Mouse (Mus musculus) limb, embryonic 12.5 days (tissue): ENCODE measurements at regions not wholly inside any gene's neighbourhood (a gene's known extent, or its start where the extent isn't known, plus 50 kb on each side); places are given as distances from the start of the nearest gene placed in this dataset.
A peak's percentile ranks its signal among the peaks of the same experiment; 100 is the strongest.

ENCODE experiments used
- ATAC-seq: fragments of 200-750 bp; cut with Nextera tagmentation; 2 replicates; pipeline ENCODE4 v1.8.0; 2017; ENCODE audit warnings: low read depth, moderate TSS enrichment; ENCODE audit not compliant: insufficient number of reproducible peaks, insufficient read depth, low FRiP score, low TSS enrichment
- H3K27ac ChIP-seq: fragments of 300-500 bp; sonication (generic); 2 replicates; pipeline ENCODE4 v1.5.1; 2016; ENCODE audit warnings: mild to moderate bottlenecking, moderate library complexity
- H3K27me3 ChIP-seq: fragments of 300-500 bp; sonication (generic); 2 replicates; pipeline ENCODE4 v1.6.1; 2016; ENCODE audit warnings: mild to moderate bottlenecking, moderate library complexity
- H3K36me3 ChIP-seq: fragments of 300-500 bp; sonication (generic); 2 replicates; pipeline ENCODE4 v1.6.1; 2016; ENCODE audit warnings: mild to moderate bottlenecking, moderate library complexity
- H3K4me1 ChIP-seq: fragments of 300-500 bp; sonication (generic); replicated peaks from 2 replicates; pipeline ENCODE4 v1.6.1; 2016
- H3K4me2 ChIP-seq: fragments of 300-500 bp; sonication (generic); 2 replicates; pipeline ENCODE4 v1.6.1; 2016; ENCODE audit warnings: mild to moderate bottlenecking, moderate library complexity
- H3K4me3 ChIP-seq: fragments of 300-500 bp; sonication (generic); replicated peaks from 2 replicates; pipeline ENCODE4 v1.5.1; 2016; ENCODE audit warnings: mild to moderate bottlenecking
- H3K9ac ChIP-seq: fragments of 300-500 bp; sonication (generic); replicated peaks from 2 replicates; pipeline ENCODE4 v1.6.1; 2016; ENCODE audit warnings: mild to moderate bottlenecking, moderate library complexity
- H3K9me3 ChIP-seq: fragments of 300-500 bp; sonication (generic); 2 replicates; pipeline ENCODE4 v1.6.1; 2016; ENCODE audit warnings: mild to moderate bottlenecking, moderate library complexity
- WGBS: fragments of 180-500 bp; shearing (Covaris S2); methylation state at CpG from one replicate; pipeline ENCODE4 v1.1.7; 2016; 5-methylcytosine and 5-hydroxymethylcytosine counted together

DNA sequence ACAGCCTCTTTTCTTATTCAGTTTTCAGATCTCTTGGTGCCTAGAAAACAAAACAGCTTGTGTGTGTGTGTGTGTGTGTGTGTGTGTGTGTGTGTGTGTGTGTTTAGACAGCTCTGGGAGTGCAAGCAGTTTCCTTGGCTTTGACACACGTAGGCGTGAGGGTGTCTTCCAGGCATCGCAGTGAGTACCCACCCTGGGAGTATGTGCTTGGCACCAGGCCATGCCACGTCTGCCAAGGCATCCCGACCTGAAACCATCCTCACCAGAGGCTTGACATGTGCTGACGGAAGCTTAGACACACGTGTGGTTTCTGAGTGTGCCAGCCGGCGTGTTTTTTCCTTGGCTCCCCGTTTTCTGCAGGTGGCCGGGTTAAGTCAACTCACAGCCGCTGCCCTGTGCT lies 396.6 kb downstream of the Pmp22 start:
- Histone ChIP-seq H3K9me3 (no peaks in the 10 kb centered on the region), H3K27me3 (no peaks in the 10 kb centered on the region), H3K9ac (no peak overlapping the region), H3K27ac (no peak overlapping the region), H3K4me2 (no peak overlapping the region), H3K4me1 (peaks cover 11% of the 10 kb centered on the region), H3K36me3 (no peaks in the 10 kb centered on the region), H3K4me3 (no peak overlapping the region)
- ATAC-seq, result no peak
- 62% methylated on average over 12 of the region's 12 CpGs for WGBS

DNA sequence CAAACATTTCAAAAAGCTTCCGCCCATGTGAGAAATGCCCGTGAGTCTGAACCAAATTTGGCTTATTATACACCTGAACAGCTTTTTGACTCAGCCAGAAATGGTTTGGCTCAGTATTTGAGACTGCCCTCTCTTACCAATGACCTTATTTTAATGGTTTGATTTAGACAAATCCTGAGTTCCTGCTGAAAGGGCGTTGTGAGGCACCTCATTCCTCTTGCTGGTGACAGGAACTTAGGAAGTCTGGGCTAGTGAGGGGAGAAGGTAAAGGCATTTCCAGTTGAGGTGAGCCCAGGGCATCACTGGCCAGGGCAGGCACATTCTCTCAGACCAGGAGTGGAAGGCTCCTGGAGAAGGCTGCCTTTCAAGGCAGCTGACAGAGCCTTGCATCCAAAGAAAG lies 396.1 kb downstream of the Hs3st3b1 start:
- H3K36me3 ChIP-seq, result no peaks in the 10 kb centered on the region
- 67% methylated on average over 3 of the region's 3 CpGs for WGBS
- peaks cover 11% of the 10 kb centered on the region for H3K4me1 ChIP-seq
- H3K9me3 ChIP-seq, result no peaks in the 10 kb centered on the region
- H3K4me3 ChIP-seq, result no peak overlapping the region
- no peaks in the 10 kb centered on the region for H3K27me3 ChIP-seq
- H3K4me2 ChIP-seq, result no peak overlapping the region
- ATAC-seq, result no peak
- no peak overlapping the region for H3K9ac ChIP-seq
- H3K27ac ChIP-seq, result no peak overlapping the region

GRCm38 (mm10) chr11:63532752-63533151 lies 389.3 kb downstream of the Hs3st3b1 start:
- Histone ChIP-seq H3K4me2 (no peak overlapping the region), H3K36me3 (no peaks in the 10 kb centered on the region), H3K27ac (no peak overlapping the region), H3K9ac (no peak overlapping the region), H3K9me3 (no peaks in the 10 kb centered on the region), H3K4me3 (no peak overlapping the region), H3K4me1 (peaks cover 12% of the 10 kb centered on the region; the same call in 1 of the 2 replicates), H3K27me3 (no peaks in the 10 kb centered on the region)
- 79% methylated on average over 5 of the region's 5 CpGs for WGBS
- ATAC-seq, result no peak

- Histone ChIP-seq H3K4me3 (no peak overlapping the region), H3K9me3 (no peaks in the 10 kb centered on the region), H3K27ac (no peak overlapping the region), H3K36me3 (no peaks in the 10 kb centered on the region), H3K9ac (no peak overlapping the region), H3K4me2 (no peak overlapping the region), H3K27me3 (no peaks in the 10 kb centered on the region), H3K4me1 (peaks cover 12% of the 10 kb centered on the region; the same call in 1 of the 2 replicates)
- ATAC-seq, result no peak
- WGBS, result 48% methylated on average over 4 of the region's 4 CpGs
These were observed 388.4 kb downstream of the Hs3st3b1 start for GRCm38 (mm10) chr11:63533555-63534200.

- Histone ChIP-seq H3K4me3 (no peak overlapping the region), H3K27me3 (no peaks in the 10 kb centered on the region), H3K9ac (no peak overlapping the region), H3K4me1 (peaks cover 11% of the 10 kb centered on the region; the same call in 1 of the 2 replicates), H3K4me2 (no peak overlapping the region), H3K27ac (no peak overlapping the region), H3K9me3 (no peaks in the 10 kb centered on the region), H3K36me3 (no peaks in the 10 kb centered on the region)
- ATAC-seq, result no peak
- WGBS, result 85% methylated on average over 3 of the region's 3 CpGs
These were observed 384.4 kb downstream of the Hs3st3b1 start for GRCm38 (mm10) chr11:63537693-63538092.

GRCm38 (mm10) chr11:63543971-63544696 lies 378.0 kb downstream of the Hs3st3b1 start:
- ATAC-seq, result no peak
- no peaks in the 10 kb centered on the region for H3K9me3 ChIP-seq
- H3K27me3 ChIP-seq, result no peaks in the 10 kb centered on the region
- H3K4me3 ChIP-seq, result no peak overlapping the region
- no peaks in the 10 kb centered on the region for H3K36me3 ChIP-seq
- no peak overlapping the region for H3K4me2 ChIP-seq
- 81% methylated on average over 7 of the region's 7 CpGs for WGBS
- H3K9ac ChIP-seq, result no peak overlapping the region
- peaks cover 13% of the 10 kb centered on the region for H3K4me1 ChIP-seq
- no peak overlapping the region for H3K27ac ChIP-seq

DNA sequence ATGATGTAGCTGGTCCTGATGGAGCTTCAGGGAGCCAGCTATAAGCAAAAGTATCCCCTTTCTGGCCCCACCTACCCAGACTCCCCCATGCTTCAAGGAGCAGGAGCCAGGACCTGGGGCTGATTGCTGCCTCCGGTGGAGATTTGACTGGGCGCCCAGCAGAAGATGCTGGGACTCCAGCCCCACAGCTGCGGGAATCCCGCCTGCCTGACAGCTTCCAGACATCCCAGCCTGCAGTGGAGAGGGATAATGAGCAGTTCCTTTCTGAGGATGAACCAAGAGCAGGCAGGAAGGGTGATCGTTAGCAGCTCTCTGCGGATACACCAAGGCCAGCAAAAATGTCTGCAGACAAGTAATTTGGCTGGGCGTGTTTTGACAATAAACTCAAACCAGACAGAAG lies 376.6 kb downstream of the Hs3st3b1 start:
- H3K36me3 ChIP-seq, result no peaks in the 10 kb centered on the region
- H3K27me3 ChIP-seq, result no peaks in the 10 kb centered on the region
- no peak for ATAC-seq
- H3K4me3 ChIP-seq, result no peak overlapping the region
- peaks cover 13% of the 10 kb centered on the region for H3K4me1 ChIP-seq
- 5% methylated on average over 7 of the region's 7 CpGs for WGBS
- H3K9me3 ChIP-seq, result no peaks in the 10 kb centered on the region
- H3K4me2 ChIP-seq, result peak overlapping the region; percentile 42
- H3K27ac ChIP-seq, result peak overlapping the region; percentile 72
- H3K9ac ChIP-seq, result no peak overlapping the region

DNA sequence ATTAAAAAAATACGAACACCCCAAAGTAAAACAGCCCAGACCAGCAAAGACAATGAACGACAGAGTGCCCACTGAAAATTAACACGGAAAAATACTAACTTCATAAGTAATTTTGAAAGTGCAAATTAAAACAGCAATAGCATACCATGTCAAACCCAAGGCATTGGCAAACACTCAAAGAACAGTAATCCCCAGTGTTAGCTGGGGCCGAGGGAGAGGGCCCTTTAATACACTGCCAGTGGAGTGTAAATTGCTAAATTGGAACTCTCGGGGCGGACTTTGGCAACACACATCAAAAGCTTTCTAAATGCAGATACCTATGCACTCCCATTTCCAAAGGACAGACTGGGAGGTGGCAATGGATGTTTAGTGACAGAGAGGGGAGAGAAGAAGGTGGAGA lies 361.6 kb downstream of the Hs3st3b1 start:
- Histone ChIP-seq H3K9me3 (0 out of 2 replicates have a peak, but pooled peaks cover 4% of the 10 kb centered on the region), H3K27me3 (no peaks in the 10 kb centered on the region), H3K27ac (no peak overlapping the region), H3K4me2 (no peak overlapping the region), H3K4me1 (peaks cover 26% of the 10 kb centered on the region), H3K9ac (no peak overlapping the region), H3K36me3 (no peaks in the 10 kb centered on the region), H3K4me3 (no peak overlapping the region)
- 69% methylated on average over 6 of the region's 6 CpGs for WGBS
- ATAC-seq, result no peak

GRCm38 (mm10) chr11:63562696-63563095 lies 359.4 kb downstream of the Hs3st3b1 start:
- Histone ChIP-seq H3K4me2 (no peak overlapping the region), H3K27ac (peak overlapping the region; percentile 35; the same call in 1 of the 2 replicates), H3K27me3 (no peaks in the 10 kb centered on the region), H3K9me3 (0 out of 2 replicates have a peak, but pooled peaks cover 4% of the 10 kb centered on the region), H3K36me3 (no peaks in the 10 kb centered on the region), H3K4me3 (no peak overlapping the region), H3K9ac (no peak overlapping the region), H3K4me1 (peaks cover 28% of the 10 kb centered on the region)
- WGBS, result 26% methylated on average over 2 of the region's 2 CpGs
- ATAC-seq, result no peak

DNA sequence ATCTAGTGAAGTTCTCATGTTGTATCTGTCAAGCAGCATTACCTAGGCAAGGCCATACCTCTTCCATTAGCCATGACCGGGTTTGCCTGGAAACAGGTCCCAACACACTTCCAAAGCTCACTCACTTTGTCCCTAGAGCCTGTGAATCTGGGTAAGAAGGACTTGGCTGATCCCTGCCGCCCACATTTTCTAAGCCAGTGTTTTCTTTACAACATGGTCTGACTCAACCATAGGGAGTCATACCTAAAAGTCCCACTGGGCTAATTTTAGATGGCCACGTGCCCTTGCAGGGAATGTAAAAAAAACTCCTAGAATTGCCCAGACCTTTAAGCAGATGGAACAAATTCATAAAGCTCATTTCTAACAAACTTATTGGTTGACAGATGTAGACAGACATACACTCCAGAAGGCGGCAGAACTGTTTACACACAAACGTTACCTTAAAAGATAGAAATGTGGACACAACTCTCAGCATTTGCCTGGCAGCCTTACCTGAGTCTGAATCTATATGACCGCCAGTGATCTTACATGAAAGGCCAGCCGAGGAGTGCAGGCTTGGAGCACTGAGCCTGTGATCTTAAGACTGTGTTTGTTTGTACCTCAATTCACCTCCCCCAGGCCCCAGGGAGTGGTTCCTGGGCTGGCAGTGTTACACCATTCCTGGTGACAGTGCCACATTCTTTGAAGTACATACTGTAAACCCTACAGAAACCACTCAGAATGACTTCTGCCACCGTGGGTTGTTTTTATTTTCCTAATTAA lies 356.4 kb downstream of the Hs3st3b1 start:
- no peaks in the 10 kb centered on the region for H3K9me3 ChIP-seq
- H3K27me3 ChIP-seq, result no peaks in the 10 kb centered on the region
- no peak for ATAC-seq
- no peak overlapping the region for H3K4me3 ChIP-seq
- no peaks in the 10 kb centered on the region for H3K36me3 ChIP-seq
- 44% methylated on average over 8 of the region's 8 CpGs for WGBS
- no peak overlapping the region for H3K9ac ChIP-seq
- no peak overlapping the region for H3K4me2 ChIP-seq
- no peak overlapping the region for H3K27ac ChIP-seq
- H3K4me1 ChIP-seq, result peaks cover 26% of the 10 kb centered on the region

- no peak for ATAC-seq
- no peaks in the 10 kb centered on the region for H3K27me3 ChIP-seq
- no peaks in the 10 kb centered on the region for H3K36me3 ChIP-seq
- H3K27ac ChIP-seq, result no peak overlapping the region
- H3K9me3 ChIP-seq, result no peaks in the 10 kb centered on the region
- peaks cover 4% of the 10 kb centered on the region; the same call in 1 of the 2 replicates for H3K4me1 ChIP-seq
- no peak overlapping the region for H3K9ac ChIP-seq
- no peak overlapping the region for H3K4me2 ChIP-seq
- WGBS, result 30% methylated on average over 15 of the region's 15 CpGs
- no peak overlapping the region for H3K4me3 ChIP-seq
These were observed 352.2 kb downstream of the Hs3st3b1 start for GRCm38 (mm10) chr11:63569785-63570479.
